Mouse (Mus musculus): ENCODE data around the gene Hsdl2.
A peak's percentile ranks its signal among the peaks of the same experiment; 100 is the strongest.

Hsdl2 gene

DNA sequence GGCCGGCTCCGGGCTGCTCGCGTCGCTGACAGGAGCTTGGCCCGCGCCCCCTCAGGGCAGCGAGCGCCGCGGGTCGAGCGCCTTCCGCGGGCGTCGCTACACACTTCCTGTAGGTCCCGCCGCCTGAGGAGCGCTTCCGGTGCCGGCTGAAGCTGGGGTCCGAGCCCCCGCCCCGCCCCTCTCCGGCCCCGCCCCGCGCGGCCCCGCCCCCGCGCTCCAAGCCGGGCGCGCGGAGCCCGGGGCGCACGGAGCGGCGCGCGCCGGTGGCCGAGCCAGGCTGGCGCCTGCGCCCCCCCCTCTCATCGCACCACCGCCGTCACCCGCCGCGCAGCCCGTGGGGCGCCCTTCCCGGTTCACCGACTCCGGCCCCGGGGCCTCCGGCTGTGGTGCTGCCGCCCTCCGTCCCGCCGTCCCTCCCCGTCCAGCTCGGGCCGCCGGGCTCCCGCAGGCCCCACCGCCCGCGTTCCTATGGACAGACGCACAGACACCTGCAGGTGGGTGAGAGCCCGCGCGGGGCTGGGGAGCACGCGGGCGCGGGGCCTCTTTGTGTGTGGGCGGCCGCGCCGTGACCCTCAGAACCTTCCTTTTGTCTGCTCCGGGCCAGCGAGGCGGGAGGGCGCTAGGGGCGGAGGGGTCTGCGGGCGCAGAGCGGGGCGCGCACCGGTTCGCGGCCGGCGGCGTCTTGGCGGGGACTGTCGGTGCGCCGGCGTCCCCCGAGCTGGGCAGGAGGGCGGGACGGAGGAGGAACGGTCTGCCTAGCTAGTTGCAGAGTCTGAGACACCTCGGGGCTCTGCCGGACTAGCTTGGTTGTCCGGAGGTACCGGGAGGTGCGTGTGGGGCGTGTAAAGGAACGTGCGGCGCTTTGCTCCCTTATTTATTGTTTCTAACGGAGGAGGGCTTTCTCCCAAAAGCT is 44.9 kb downstream of the Hsdl2 start, which contains the start of gene E130308A19Rik:
Gene E130308A19Rik, plus strand, starts transcription at position 214 of the 913 bp plus-strand sequence.
- peak; percentile 87 for DNase-seq (ENCODE audit: low read depth)

DNA sequence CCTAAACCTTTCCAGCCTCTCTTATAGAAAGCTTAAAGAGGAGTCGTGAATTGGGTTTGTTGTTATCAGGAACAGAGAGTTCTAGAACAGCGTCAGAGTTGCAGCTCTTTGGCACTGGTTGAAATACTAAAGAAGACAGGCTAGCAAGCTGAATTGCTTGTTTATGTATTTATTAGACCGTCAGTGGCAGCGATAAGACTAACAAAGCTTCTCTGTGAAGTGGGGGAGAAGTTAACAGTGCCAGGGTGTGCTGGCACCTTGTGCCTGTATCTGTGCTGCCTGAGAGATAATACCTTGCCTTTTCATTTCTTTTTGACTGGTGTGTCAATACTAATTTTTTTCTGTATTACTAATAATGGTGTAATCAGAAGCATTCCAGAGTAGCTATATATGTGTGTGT is 46.9 kb downstream of the Hsdl2 start:
- no peak for DNase-seq (ENCODE audit: low read depth)

- DNase-seq (ENCODE audit: low read depth): no peak
Measured at GRCm38 (mm10) chr4:59629076-59629874, 47.9 kb downstream of the Hsdl2 start.

- DNase-seq (ENCODE audit: low read depth): no peak
Measured at GRCm38 (mm10) chr4:59630122-59630521, 48.8 kb downstream of the Hsdl2 start.

DNA sequence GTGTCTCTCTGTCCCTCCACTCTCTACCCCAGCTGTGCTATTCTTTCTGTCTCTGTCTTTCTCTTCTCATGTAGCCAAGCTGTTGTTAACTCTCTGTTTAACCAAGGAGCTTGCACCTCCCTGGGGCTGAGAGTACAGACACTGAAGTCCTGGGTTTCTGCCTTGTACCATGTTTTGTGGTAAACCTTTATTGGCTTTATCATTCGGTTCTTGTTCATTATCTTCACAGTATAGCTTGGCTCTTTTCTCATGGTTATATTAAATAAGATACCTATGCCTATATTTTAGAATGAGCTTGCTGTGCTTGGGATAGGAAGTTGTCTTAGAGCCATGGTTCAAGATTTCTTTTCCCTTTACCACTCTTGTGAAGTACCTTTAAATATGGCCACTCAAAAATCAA is 53.2 kb downstream of the Hsdl2 start:
- DNase-seq (ENCODE audit: low read depth): no peak

- DNase-seq (ENCODE audit: low read depth): no peak
Measured at GRCm38 (mm10) chr4:59639163-59639562, 57.8 kb downstream of the Hsdl2 start.

- DNase-seq (ENCODE audit: low read depth): no peak
Measured at GRCm38 (mm10) chr4:59640720-59641119, 59.4 kb downstream of the Hsdl2 start.

GRCm38 (mm10) chr4:59642039-59642438 is 60.7 kb downstream of the Hsdl2 start:
- no peak for DNase-seq (ENCODE audit: low read depth)

GRCm38 (mm10) chr4:59642657-59643056 is 61.3 kb downstream of the Hsdl2 start:
- DNase-seq (ENCODE audit: low read depth): no peak

GRCm38 (mm10) chr4:59644431-59644830 is 63.1 kb downstream of the Hsdl2 start:
- no peak for DNase-seq (ENCODE audit: low read depth)

GRCm38 (mm10) chr4:59644992-59645391 is 63.6 kb downstream of the Hsdl2 start:
- DNase-seq (ENCODE audit: low read depth): no peak

- no peak for DNase-seq (ENCODE audit: low read depth)
Measured at GRCm38 (mm10) chr4:59645610-59646009, 64.2 kb downstream of the Hsdl2 start.

DNA sequence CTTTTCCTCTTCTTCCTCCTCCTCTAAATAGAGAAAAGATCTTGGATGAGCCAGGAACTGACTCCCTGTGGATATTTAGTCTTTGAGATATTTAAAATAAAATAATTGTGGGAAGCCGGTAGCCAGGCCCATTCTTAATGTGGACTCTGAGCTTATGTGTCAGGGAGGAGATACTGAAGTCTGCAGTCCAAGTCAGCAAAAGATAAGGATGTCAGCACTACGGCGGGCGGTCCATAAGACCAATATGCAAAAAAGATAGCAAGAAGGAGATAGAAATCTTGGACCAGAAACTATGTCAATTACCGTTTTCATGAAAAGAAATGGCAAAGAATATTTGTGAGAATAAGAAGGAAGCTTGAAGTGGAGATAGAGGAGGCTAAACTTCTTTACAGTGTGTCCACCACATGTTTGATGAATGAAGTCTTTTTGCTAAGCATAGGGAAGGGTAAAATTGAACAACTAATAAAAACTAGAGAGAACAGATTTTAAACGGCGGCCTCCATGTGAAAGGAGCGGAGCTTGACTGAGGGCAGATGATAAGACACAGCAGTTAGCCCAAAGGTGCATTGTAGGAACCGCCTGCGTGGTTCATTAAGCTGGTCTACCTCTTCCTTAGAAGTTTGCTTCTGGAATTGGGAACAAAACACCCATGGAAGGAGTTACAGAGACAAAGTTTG is 64.8 kb downstream of the Hsdl2 start:
- DNase-seq (ENCODE audit: low read depth): no peak

DNA sequence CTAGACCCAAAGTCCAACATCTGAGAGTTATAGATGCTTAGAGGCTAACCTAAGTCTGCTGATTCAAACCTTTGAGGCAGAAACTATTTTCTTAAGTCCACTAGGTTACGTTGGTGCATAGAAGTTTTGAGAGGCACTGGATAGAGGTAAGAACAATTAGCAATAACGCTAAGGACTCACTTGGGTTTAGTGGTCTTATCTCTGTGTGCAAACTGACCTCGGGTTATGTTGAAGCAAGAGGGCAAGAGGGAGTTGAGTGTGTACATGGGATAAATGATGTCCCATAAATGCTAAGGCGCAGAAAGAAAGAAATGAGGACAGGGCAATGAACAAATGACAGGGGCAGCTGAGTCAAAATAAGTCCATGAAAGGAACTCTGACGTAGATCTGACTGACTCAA is 67.8 kb downstream of the Hsdl2 start:
- no peak for DNase-seq (ENCODE audit: low read depth)

- no peak for DNase-seq (ENCODE audit: low read depth)
Measured at GRCm38 (mm10) chr4:59652166-59652681, 70.9 kb downstream of the Hsdl2 start.

GRCm38 (mm10) chr4:59656061-59656642 is 74.8 kb downstream of the Hsdl2 start:
- no peak for DNase-seq (ENCODE audit: low read depth)

DNA sequence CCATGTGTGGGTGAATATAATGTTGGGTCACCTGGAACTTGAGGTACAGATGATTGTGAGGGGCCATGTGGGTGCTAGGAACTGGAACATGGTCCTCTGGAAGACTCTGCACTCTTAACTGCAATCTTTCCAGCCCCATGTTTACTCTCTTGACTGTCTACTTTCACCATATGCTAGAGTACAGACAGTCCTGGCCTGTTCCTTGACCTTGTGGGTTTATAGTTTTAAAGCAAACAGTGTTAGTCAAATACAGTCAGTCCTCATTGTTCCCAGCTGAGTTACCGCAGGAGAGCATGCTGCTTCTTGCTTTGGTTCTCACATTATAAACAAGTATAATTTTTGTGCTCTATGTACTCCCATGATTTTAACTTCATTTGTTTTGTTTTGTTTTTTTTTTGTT is 80.8 kb downstream of the Hsdl2 start:
- DNase-seq (ENCODE audit: low read depth): no peak

GRCm38 (mm10) chr4:59663451-59663850 is 82.1 kb downstream of the Hsdl2 start:
- DNase-seq (ENCODE audit: low read depth): no peak

DNA sequence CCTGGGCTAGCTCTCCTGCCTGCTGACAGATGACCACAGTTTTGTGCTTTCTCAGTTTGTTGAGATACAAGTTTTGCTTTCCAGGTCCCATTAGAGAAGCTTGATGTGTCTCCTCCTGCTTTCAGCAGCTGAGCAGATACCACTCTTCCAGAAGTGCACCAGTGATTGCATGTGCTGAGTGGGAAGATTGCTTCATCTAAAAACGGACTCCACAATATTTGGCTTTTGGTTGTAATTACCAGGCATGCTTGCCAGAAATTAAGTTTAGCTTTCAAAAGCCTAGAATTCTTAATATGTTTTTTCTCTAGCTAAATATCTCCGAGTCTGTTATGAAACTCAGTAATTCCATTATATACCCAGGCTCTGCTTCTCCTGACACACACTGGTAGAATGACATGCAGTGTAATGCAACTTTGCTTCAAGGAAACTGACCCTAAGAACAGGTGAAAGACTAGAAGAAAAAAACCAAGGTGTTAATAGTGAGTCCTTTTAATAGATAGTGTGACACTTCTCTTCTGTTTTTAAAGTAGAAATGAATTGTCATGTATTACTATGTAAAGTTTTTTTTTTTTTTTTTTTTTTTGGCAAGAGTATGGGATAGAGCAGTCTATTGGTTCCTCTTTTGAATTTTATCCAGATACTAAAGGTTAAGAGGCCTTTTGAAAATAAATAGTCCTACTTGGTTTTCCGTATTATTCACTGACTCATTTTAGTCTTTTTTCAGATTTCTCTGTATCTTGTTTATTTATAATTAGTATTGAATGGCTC is 85.4 kb downstream of the Hsdl2 start:
- no peak for DNase-seq (ENCODE audit: low read depth)

DNA sequence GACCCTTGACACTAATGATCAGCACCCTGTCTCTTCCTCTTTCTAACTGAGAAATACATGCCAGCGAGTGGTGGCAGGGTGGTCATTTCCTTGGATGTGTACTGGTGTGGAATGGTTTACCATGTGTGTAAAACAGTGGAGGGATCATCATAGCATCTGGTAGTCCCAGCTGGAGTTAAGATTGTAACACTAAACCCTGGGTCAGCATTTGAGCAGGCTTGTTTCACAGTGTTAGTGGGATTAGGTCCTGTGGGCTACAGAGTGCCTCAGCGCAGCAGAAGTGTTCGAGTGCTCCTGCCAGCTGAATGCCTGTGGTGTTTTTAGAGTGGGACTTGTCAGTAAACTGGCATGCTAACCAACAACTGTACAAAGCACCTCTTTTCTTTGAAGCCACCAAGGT is 86.7 kb downstream of the Hsdl2 start:
- DNase-seq (ENCODE audit: low read depth): no peak
